ENCODE assay signal across 8 mouse cellular contexts in genomic region chr13:63566018-63567015, GRCm38 (mm10). TPM values are rescaled to one million over a fixed set of nuclear protein-coding genes. Genes with fewer than 3 reads are reported as not detected.
DNase-seq lines count a peak whose midpoint lies in the region; ATAC-seq lines count a peak whose summit lies in the region.

No protein-coding gene starts in this region.

- peak overlapping the region; percentile 99 for H3K27ac ChIP-seq in embryonic facial prominence, embryonic 10.5 days (replicated peaks)
- peak overlapping the region; percentile 100 for H3K27ac ChIP-seq in limb, embryonic 13.5 days
- peak overlapping the region; percentile 95 for H3K27ac ChIP-seq in midbrain, embryonic 15.5 days

- peaks cover 56% of the 10 kb centered on the region for H3K4me1 ChIP-seq in embryonic facial prominence, embryonic 10.5 days
- H3K4me1 ChIP-seq in limb, embryonic 13.5 days = peaks cover 26% of the 10 kb centered on the region
- H3K4me1 ChIP-seq in midbrain, embryonic 15.5 days = peaks cover 41% of the 10 kb centered on the region

- H3K9ac ChIP-seq in limb, embryonic 13.5 days = peak overlapping the region; percentile 99
- H3K9ac ChIP-seq in midbrain, embryonic 15.5 days = peak overlapping the region; percentile 86

- H3K9me3 ChIP-seq in embryonic facial prominence, embryonic 10.5 days = no peaks in the 10 kb centered on the region
- H3K9me3 ChIP-seq in limb, embryonic 13.5 days = no peaks in the 10 kb centered on the region
- H3K9me3 ChIP-seq in midbrain, embryonic 15.5 days = no peaks in the 10 kb centered on the region

- H3K4me3 ChIP-seq in embryonic facial prominence, embryonic 10.5 days = peak overlapping the region; percentile 93
- H3K4me3 ChIP-seq in limb, embryonic 13.5 days = peak overlapping the region; percentile 97
- peak overlapping the region; percentile 81 for H3K4me3 ChIP-seq in midbrain, embryonic 15.5 days

- H3K27me3 ChIP-seq in embryonic facial prominence, embryonic 10.5 days (replicated peaks; ENCODE audit: low read depth, poor library complexity, severe bottlenecking) = peaks cover 26% of the 10 kb centered on the region
- peaks cover 22% of the 10 kb centered on the region; the same call in 1 of the 2 replicates for H3K27me3 ChIP-seq in limb, embryonic 13.5 days
- H3K27me3 ChIP-seq in midbrain, embryonic 15.5 days (replicated peaks) = peaks cover 16% of the 10 kb centered on the region

- ATAC-seq in limb, embryonic 13.5 days (ENCODE audit: low FRiP score, low read depth) = peak; percentile 59
- peak; percentile 62 for ATAC-seq in midbrain, embryonic 15.5 days (replicated peaks)

- peak; percentile 76 to 79 for DNase-seq in urinary bladder, adult 18-20 months (ENCODE audit: low spot score in 2 of 2)
- no peak for DNase-seq in urinary bladder, postnatal 10 days (ENCODE audit: low spot score)
- peak; percentile 96 for DNase-seq in embryonic facial prominence, embryonic 10.5 days (ENCODE audit: low spot score)
- peak; percentile 99 for DNase-seq in heart, adult 11 months
- DNase-seq in kidney, adult 18-20 months = peak; percentile 83
- peak; percentile 41 to 53 for DNase-seq in spleen, postnatal 14 days (ENCODE audit: low spot score in 2 of 2)

- WGBS in embryonic facial prominence, embryonic 10.5 days = under 1% methylated on average over 46 of the region's 46 CpGs
- WGBS in limb, embryonic 13.5 days = 0% methylated on average over 46 of the region's 46 CpGs
- WGBS in midbrain, embryonic 15.5 days = under 1% methylated on average over 46 of the region's 46 CpGs

- H3K36me3 ChIP-seq in embryonic facial prominence, embryonic 10.5 days (replicated peaks) = peaks cover 29% of the 10 kb centered on the region
- H3K36me3 ChIP-seq in limb, embryonic 13.5 days = no peaks in the 10 kb centered on the region
- no peaks in the 10 kb centered on the region for H3K36me3 ChIP-seq in midbrain, embryonic 15.5 days (replicated peaks)

- H3K4me2 ChIP-seq in limb, embryonic 13.5 days (replicated peaks) = peak overlapping the region; percentile 98
- peak overlapping the region; percentile 100 for H3K4me2 ChIP-seq in midbrain, embryonic 15.5 days

RNA-seq across cellular contexts. Expression of gene Ptch1, which starts 7.1 kb away (rescaled TPM):
- 33.0 and 33.5 TPM in 2 replicates for polyA plus RNA-seq in embryonic facial prominence, embryonic 10.5 days (2016; fragmentation: Nextera tagmentation; extraction: Ambion mirVana)
- polyA plus RNA-seq in limb, embryonic 13.5 days (2015; fragmentation: Nextera tagmentation; extraction: Ambion mirVana) = 27.4 and 30.0 TPM in 2 replicates
- polyA plus RNA-seq in midbrain, embryonic 15.5 days (2015; fragmentation: Nextera tagmentation; extraction: Ambion mirVana) = 15.5 and 15.7 TPM in 2 replicates
